Mouse (Mus musculus) right cerebral cortex, postnatal 25 days (tissue): ENCODE measurements at regions not wholly inside any gene's neighbourhood (a gene's known extent, or its start where the extent isn't known, plus 50 kb on each side); places are given as distances from the start of the nearest gene placed in this dataset.

Experiments used
- DNase-seq: peaks from one replicate; pipeline ENCODE4 v3.0.0; 2022

DNA sequence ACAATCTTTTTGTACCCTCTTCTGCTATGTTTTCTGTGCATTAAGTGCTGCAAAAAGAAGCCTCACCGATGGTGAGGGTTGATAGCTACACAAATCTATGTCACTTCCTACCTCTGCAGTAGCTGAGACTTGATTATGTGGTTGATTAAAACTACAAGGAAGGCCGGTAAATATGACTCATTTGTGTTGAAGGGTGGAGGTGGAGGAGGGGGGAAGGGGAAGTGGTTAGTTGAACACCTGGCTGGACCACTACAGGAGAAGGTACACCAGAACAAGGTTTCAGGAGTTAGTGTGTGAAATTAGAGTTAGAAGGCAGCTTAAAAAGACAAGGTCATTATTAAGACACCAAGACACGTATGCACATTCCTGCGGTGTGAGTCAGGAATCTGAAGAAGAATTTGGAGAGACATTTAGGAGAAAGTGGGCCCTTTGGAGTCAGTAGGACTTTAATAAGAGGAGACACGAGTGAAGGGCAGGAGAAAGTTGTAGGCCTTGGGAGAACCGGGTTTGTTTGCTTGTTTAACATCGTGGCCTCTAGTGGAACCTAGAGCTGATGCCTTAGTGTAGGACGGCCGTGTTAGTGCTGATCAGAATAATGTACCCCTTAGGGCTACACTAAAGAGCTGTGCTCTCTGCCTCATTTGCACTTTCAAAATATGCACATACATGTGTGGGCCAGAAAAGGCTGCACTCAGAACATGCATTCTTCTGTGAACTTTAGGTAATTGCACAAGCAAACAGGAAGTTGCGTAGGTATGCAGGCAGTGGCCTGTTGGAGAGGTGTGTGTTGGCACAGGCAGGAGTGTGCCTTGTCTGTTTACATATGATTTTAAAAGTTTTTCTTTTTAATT is 108.5 kb upstream of the Jag1 start:
- no peak for DNase-seq

DNA sequence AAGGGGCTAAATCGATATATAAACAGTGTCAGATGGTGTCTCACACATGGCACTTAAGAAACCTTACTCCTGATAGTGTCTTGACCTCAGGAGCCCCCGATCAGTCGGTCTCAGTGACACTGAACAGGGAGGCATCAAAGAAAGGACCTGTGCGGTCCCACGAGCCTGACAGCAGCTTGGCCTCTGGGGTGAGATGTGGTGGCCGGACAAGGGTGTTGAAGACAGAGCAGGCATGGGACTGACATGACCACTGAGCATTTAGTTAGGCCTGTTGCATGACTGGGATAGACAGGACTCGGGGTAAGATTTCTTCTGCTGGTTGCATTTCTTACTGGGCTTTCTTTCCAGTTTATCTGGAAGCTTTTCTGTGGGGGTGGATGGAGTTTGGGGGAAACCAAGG is 99.3 kb upstream of the Jag1 start:
- no peak for DNase-seq

DNA sequence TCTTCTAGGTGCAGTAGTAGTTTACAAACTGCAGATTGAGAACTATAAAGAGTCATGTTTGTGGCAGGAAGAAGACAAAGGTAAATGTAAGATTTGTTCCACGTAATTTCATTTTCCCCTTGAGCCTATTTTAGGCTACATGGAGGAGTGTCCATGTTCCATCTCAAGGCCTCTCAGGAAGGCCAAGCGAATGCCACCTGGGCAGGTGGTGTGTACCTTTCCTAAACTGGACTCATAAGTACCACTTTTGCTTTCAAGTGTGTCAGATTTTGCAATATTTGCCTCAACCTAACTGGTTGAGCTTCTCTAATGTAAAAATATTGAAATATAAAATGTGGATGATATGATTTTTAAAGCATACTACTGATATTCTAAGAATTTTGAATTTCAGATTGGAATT is 91.4 kb upstream of the Jag1 start:
- DNase-seq = no peak

DNA sequence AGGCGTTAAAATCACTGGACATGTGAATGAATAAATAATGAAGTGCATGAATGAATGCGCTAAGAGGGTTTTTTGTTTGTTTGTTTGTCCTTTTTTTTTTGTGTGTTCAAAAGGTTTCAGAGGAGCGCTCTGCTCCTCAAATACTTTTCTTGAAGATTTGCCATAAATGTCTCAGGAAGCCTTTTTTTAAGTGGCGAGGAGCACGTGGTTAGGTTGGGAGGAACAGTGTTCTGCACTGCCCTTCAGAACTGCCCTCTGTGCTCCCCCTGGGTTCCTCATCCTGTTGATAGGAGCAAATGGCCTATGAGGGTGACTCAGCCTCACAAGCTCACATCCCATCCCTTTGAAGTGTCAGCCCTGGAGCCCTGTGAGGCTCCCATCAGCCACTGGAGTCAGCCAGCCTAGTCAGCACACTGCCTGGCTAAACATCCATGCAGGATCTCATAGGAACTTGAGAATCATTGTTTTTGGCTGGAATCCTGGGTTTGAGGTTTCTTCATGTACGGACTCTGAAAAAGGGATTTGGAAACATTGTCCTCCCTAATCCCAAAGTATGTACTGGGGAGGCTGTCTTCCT is 87.9 kb upstream of the Jag1 start:
- DNase-seq = no peak

DNA sequence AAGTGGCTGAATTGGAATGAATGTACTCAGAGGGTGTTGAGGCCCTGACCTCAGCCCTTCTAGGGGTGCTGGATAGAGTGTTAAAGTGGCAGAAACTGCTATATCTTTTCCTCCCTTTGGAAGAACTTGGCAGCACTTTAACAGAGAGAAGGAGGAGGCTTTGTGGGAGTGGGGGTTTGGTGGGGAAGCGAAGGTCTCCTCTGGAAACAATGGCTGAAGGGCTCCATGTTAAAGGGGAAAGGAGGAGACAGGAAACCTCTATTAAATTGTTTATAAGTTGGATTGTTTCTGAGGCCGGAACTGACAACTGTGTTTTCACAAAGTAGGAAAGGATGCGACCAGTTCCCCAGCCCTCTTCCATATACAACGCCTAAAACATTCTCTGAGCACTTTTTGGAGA is 83.7 kb upstream of the Jag1 start:
- no peak for DNase-seq

DNA sequence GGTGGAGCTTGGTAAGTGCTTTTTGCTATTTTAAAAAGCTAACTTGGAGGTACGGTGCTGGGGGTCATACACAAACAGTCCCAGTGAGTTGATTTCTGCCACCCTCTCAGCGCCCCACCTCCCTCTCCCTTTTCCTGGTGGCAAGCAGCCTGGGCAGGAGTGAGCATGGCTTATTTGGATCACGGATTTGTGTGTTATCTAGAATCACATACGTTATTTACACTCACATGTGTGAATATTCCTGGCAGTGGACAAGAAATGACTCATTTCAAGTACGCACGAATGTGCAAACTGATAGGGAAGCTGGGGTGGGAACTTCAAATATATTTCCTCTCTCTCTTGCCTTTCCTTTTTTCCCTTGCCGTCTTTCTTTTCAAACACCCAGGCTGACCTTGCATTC is 75.7 kb upstream of the Jag1 start:
- DNase-seq = no peak

DNA sequence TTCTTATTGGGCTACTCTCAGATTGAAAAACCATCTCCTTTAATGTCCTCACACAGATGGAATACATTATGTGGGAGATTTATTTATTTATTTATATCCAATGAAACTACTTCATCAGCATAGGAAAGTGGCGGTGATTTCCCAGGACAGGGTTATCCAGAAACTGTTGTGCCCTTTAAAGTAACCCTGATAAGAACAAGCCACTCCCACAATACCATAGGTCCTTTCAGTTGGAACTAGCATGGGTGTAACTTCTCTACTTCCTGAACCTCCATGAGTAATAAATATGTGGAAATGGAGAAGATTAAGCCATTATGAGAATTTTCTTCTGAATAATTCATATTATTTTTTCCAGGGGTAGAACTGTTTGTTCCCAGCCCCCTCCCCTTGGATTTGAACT is 52.7 kb upstream of the Jag1 start:
- DNase-seq = no peak

DNA sequence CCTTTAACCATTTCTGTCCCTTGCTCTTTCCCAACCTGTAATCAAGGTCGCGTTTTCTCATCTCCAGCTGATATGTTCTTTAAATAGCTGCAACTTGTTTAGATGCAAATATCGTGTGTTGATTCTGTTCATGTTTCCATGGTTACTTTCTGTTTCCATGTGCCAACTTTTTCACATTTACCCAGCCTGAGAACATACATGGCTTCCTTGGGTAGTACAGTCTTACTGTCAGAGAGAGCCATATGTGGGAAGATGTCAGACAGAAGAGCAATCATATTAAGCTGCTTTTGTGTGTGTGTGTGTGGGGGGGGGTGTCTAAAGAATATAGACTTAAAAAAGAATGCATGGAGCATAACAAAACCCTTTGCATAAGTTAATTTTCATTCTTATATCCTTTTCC is 52.2 kb upstream of the Jag1 start:
- DNase-seq = no peak
